In the genomic region with DNA sequence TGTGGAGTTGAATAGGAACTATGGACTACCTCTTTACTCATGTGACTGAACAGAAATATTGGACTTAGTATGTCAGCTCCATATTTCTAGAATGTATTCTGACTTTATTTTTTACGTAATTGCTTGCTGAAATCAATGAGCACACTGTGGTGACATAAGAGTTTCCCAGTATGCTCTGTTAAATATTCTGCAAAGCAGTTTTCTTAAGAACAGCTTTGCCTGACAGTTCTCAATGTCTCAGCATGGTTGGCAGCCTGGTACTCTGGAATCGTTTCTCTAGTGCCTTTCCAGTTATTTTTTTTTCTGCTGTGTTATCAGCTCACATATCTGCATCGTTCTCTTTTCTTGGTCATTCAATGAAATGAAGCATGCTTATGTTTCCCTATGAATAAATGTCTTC, we compare ENCODE assay signal across 19 mouse cellular contexts. TPM values are rescaled to one million over a fixed set of nuclear protein-coding genes. Genes with fewer than 3 reads are reported as not detected.
DNase-seq lines count a peak whose midpoint lies in the region; ATAC-seq and TF ChIP-seq lines count a peak whose summit lies in the region.
"Had no signal": no experiment of that assay in that cellular context is flagged by ENCODE, and none has a peak within 500 bp of the region (broad histone marks: within the 10 kb centered on the region; RNA-seq: fewer than 3 reads in every experiment).

No protein-coding gene starts in this region.

- WGBS in forebrain, embryonic 16.5 days: 70% methylated on average over 3 of the region's 3 CpGs
- 66% methylated on average over 3 of the region's 3 CpGs for WGBS in forebrain, embryonic 15.5 days

- peak; percentile 8 to 25 for DNase-seq in cerebellum, postnatal 14 days
- peak; percentile 27 for DNase-seq in brain, embryonic 14.5 days (ENCODE audit: low read depth)
- peak; percentile 12 for DNase-seq in brain, embryonic 18.5 days (ENCODE audit: low read depth, low spot score)
- no peak for DNase-seq in left cerebral cortex, adult 11 months (ENCODE audit: low spot score)
- DNase-seq: adrenal gland, adult 2 months; adrenal gland, postnatal 10 days; adrenal gland, postnatal 25 days; cerebellum, adult 11-12 months; cerebellum, adult 8-10 months; cerebellum, adult 9-11 months; cerebellum, postnatal 36 days; embryo, embryonic 11 days; gastrocnemius, adult 2 months had no signal

- H3K27me3 ChIP-seq in forebrain, embryonic 16.5 days (replicated peaks; ENCODE audit: control insufficient read depth, insufficient read depth, low read length): no peaks in the 10 kb centered on the region
- H3K27me3 ChIP-seq in forebrain, embryonic 15.5 days: no peaks in the 10 kb centered on the region
- H3K27me3 ChIP-seq: embryonic facial prominence, embryonic 13.5 days; embryonic facial prominence, embryonic 15.5 days had no signal

- ATAC-seq in cerebellum, adult (ENCODE audit: insufficient number of reproducible peaks, low FRiP score, low TSS enrichment): no peak
- peak; percentile 66 for ATAC-seq in forebrain, embryonic 16.5 days
- ATAC-seq in forebrain, embryonic 15.5 days (replicated peaks): no peak

- no peaks in the 10 kb centered on the region for H3K36me3 ChIP-seq in forebrain, embryonic 16.5 days (ENCODE audit: control insufficient read depth, insufficient read depth)
- no peaks in the 10 kb centered on the region for H3K36me3 ChIP-seq in forebrain, embryonic 15.5 days
- H3K36me3 ChIP-seq: embryonic facial prominence, embryonic 13.5 days; embryonic facial prominence, embryonic 15.5 days had no signal

- H3K9me3 ChIP-seq in forebrain, embryonic 16.5 days (ENCODE audit: control insufficient read depth, low read length): no peaks in the 10 kb centered on the region
- no peaks in the 10 kb centered on the region for H3K9me3 ChIP-seq in forebrain, embryonic 15.5 days
- H3K9me3 ChIP-seq: embryonic facial prominence, embryonic 13.5 days; embryonic facial prominence, embryonic 15.5 days had no signal

- H3K4me1 ChIP-seq in forebrain, embryonic 16.5 days (replicated peaks; ENCODE audit: control insufficient read depth, insufficient read depth, low read length): no peaks in the 10 kb centered on the region
- H3K4me1 ChIP-seq in forebrain, embryonic 15.5 days: no peaks in the 10 kb centered on the region
- H3K4me1 ChIP-seq: embryonic facial prominence, embryonic 13.5 days; embryonic facial prominence, embryonic 15.5 days had no signal

- TF ChIP-seq POLR2A in brain, embryonic 14.5 days (IDR thresholded peaks at IDR 0.05; ENCODE audit: borderline replicate concordance, extremely low read depth, insufficient read depth, insufficient read length, poor library complexity, severe bottlenecking): no peak

- TF ChIP-seq CTCF in brain, embryonic 14.5 days (IDR thresholded peaks at IDR 0.05; ENCODE audit: borderline replicate concordance, extremely low read depth, insufficient read depth, insufficient read length): no peak

- H3K4me2 ChIP-seq in forebrain, embryonic 16.5 days (ENCODE audit: low read length): no peak overlapping the region
- H3K4me2 ChIP-seq in forebrain, embryonic 15.5 days (replicated peaks): no peak overlapping the region
- H3K4me2 ChIP-seq: embryonic facial prominence, embryonic 13.5 days; embryonic facial prominence, embryonic 15.5 days had no signal

- no peak overlapping the region for H3K4me3 ChIP-seq in forebrain, embryonic 16.5 days (replicated peaks; ENCODE audit: low read length)
- H3K4me3 ChIP-seq in forebrain, embryonic 15.5 days: no peak overlapping the region
- H3K4me3 ChIP-seq: embryonic facial prominence, embryonic 13.5 days; embryonic facial prominence, embryonic 15.5 days; erythroblast, embryonic 14.5 days; gastrocnemius, adult 2 months had no signal

- no peak overlapping the region for H3K9ac ChIP-seq in forebrain, embryonic 16.5 days (replicated peaks; ENCODE audit: low read depth, low read length)
- no peak overlapping the region for H3K9ac ChIP-seq in forebrain, embryonic 15.5 days (replicated peaks)
- H3K9ac ChIP-seq: embryonic facial prominence, embryonic 13.5 days; embryonic facial prominence, embryonic 15.5 days had no signal

- no peak overlapping the region for H3K27ac ChIP-seq in forebrain, embryonic 16.5 days (ENCODE audit: low read length)
- no peak overlapping the region for H3K27ac ChIP-seq in forebrain, embryonic 15.5 days (replicated peaks)
- H3K27ac ChIP-seq: embryonic facial prominence, embryonic 13.5 days; embryonic facial prominence, embryonic 15.5 days; gastrocnemius, adult 2 months had no signal

RNA-seq across cellular contexts. Expression of gene Amd2, which starts 49.6 kb away (rescaled TPM):
- polyA plus RNA-seq in forebrain, embryonic 16.5 days (2015; fragmentation: Nextera tagmentation; extraction: Ambion mirVana): 1.7 and 2.6 TPM in 2 replicates
- polyA plus RNA-seq in forebrain, embryonic 15.5 days (2015; fragmentation: Nextera tagmentation; extraction: Ambion mirVana): 2.4 and 3.0 TPM in 2 replicates
- polyA plus RNA-seq in brain, embryonic 14.5 days (2012; rRNA removed): 0.40 and 0.59 TPM in 2 replicates
